Mouse (Mus musculus) ES-Bruce4 (cell line): Measurements from ENCODE around the gene Cdh12. TPM values are rescaled to one million over a fixed set of nuclear protein-coding genes. Genes with fewer than 3 reads are reported as not detected.

Experiments
- H3K27ac ChIP-seq: 2 replicates; pipeline ENCODE4 v1.5.1; 2012; ENCODE audit warnings: low read length, inconsistent platforms; ENCODE audit not compliant: insufficient read depth
- H3K27me3 ChIP-seq: 2 replicates; pipeline ENCODE4 v1.6.1; 2012; ENCODE audit warnings: mild to moderate bottlenecking, low read length, inconsistent platforms; ENCODE audit not compliant: control insufficient read depth, poor library complexity, insufficient read depth, severe bottlenecking
- H3K36me3 ChIP-seq: 2 replicates; pipeline ENCODE4 v1.6.1; 2012; ENCODE audit warnings: inconsistent platforms, mild to moderate bottlenecking, low read length, moderate library complexity; ENCODE audit not compliant: control insufficient read depth, poor library complexity, insufficient read depth, severe bottlenecking
- H3K4me1 ChIP-seq: one replicate; pipeline ENCODE4 v1.8.1; 2011; ENCODE audit warnings: low read length; ENCODE audit not compliant: control insufficient read depth, insufficient read depth
- H3K4me3 ChIP-seq: 2 replicates; pipeline ENCODE4 v1.5.1; 2011; ENCODE audit warnings: low read depth, mild to moderate bottlenecking, low read length
- H3K9ac ChIP-seq: 2 replicates; pipeline ENCODE4 v1.6.1; 2012; ENCODE audit warnings: low read depth, mild to moderate bottlenecking, inconsistent platforms; ENCODE audit not compliant: poor library complexity, severe bottlenecking
- H3K9me3 ChIP-seq: replicated peaks from 2 replicates; pipeline ENCODE4 v1.6.1; 2012; ENCODE audit warnings: mild to moderate bottlenecking, low read length, inconsistent platforms; ENCODE audit not compliant: control insufficient read depth, poor library complexity, insufficient read depth, severe bottlenecking
- CTCF ChIP-seq: IDR thresholded peaks from one replicate; pipeline ENCODE4 v1.8.1; 2011; ENCODE audit warnings: low read depth, low read length
- EP300 ChIP-seq: IDR thresholded peaks from 2 replicates; pipeline ENCODE4 v1.6.1; 2011; ENCODE audit warnings: low read depth, low read length; ENCODE audit not compliant: insufficient read depth
- POLR2A ChIP-seq: IDR thresholded peaks from one replicate; pipeline ENCODE4 v1.8.1; 2011; ENCODE audit warnings: low read length; ENCODE audit not compliant: insufficient read depth
- polyA plus RNA-seq: library from polyadenylated mRNA; stranded (reverse); fragments of >200 nt; gene quantifications from 2 replicates; pipeline ENCODE4 v1.2.4, GENCODE M21; 2011; ENCODE audit warnings: low read depth; ENCODE audit not compliant: missing spikeins, insufficient read depth, insufficient read length

The Cdh12 gene
- polyA plus RNA-seq, 1 experiment = not detected

- no peak overlapping the region for H3K9ac ChIP-seq
- no peaks in the 10 kb centered on the region for H3K4me1 ChIP-seq
- TF ChIP-seq EP300 = no peak
- TF ChIP-seq CTCF = no peak
- TF ChIP-seq POLR2A = no peak
- no peak overlapping the region for H3K4me3 ChIP-seq
- H3K27me3 ChIP-seq = no peaks in the 10 kb centered on the region
- no peak overlapping the region for H3K27ac ChIP-seq
- no peaks in the 10 kb centered on the region for H3K36me3 ChIP-seq
- no peaks in the 10 kb centered on the region for H3K9me3 ChIP-seq
These were observed 414.0 kb downstream of the Cdh12 start for GRCm38 (mm10) chr15:20863076-20863475.

GRCm38 (mm10) chr15:20872518-20872917 is 423.5 kb downstream of the Cdh12 start:
- H3K9me3 ChIP-seq = no peaks in the 10 kb centered on the region
- no peak overlapping the region for H3K4me3 ChIP-seq
- TF ChIP-seq POLR2A = no peak
- TF ChIP-seq CTCF = no peak
- no peak for TF ChIP-seq EP300
- H3K27ac ChIP-seq = no peak overlapping the region
- no peaks in the 10 kb centered on the region for H3K4me1 ChIP-seq
- no peaks in the 10 kb centered on the region for H3K36me3 ChIP-seq
- H3K27me3 ChIP-seq = no peaks in the 10 kb centered on the region
- H3K9ac ChIP-seq = no peak overlapping the region

- no peak overlapping the region for H3K4me3 ChIP-seq
- H3K27ac ChIP-seq = no peak overlapping the region
- H3K9me3 ChIP-seq = no peaks in the 10 kb centered on the region
- H3K4me1 ChIP-seq = no peaks in the 10 kb centered on the region
- no peaks in the 10 kb centered on the region for H3K27me3 ChIP-seq
- no peaks in the 10 kb centered on the region for H3K36me3 ChIP-seq
- TF ChIP-seq EP300 (no peak), CTCF (no peak), POLR2A (no peak)
- H3K9ac ChIP-seq = no peak overlapping the region
These were observed 427.9 kb downstream of the Cdh12 start for GRCm38 (mm10) chr15:20876993-20877392.

- Histone ChIP-seq H3K27ac (no peak overlapping the region), H3K9me3 (no peaks in the 10 kb centered on the region), H3K27me3 (no peaks in the 10 kb centered on the region), H3K4me3 (no peak overlapping the region), H3K9ac (no peak overlapping the region), H3K36me3 (no peaks in the 10 kb centered on the region), H3K4me1 (no peaks in the 10 kb centered on the region)
- TF ChIP-seq POLR2A (no peak), EP300 (no peak), CTCF (no peak)
These were observed 444.4 kb downstream of the Cdh12 start for GRCm38 (mm10) chr15:20893471-20893870.

- no peak overlapping the region for H3K9ac ChIP-seq
- H3K27ac ChIP-seq = no peak overlapping the region
- H3K4me1 ChIP-seq = no peaks in the 10 kb centered on the region
- H3K27me3 ChIP-seq = no peaks in the 10 kb centered on the region
- TF ChIP-seq EP300 = no peak
- no peak for TF ChIP-seq CTCF
- TF ChIP-seq POLR2A = no peak
- H3K36me3 ChIP-seq = no peaks in the 10 kb centered on the region
- no peak overlapping the region for H3K4me3 ChIP-seq
- no peaks in the 10 kb centered on the region for H3K9me3 ChIP-seq
These were observed 453.5 kb downstream of the Cdh12 start for GRCm38 (mm10) chr15:20902568-20902967.

- Histone ChIP-seq H3K9me3 (no peaks in the 10 kb centered on the region), H3K27ac (no peak overlapping the region), H3K9ac (no peak overlapping the region), H3K4me1 (no peaks in the 10 kb centered on the region), H3K27me3 (no peaks in the 10 kb centered on the region), H3K4me3 (no peak overlapping the region), H3K36me3 (no peaks in the 10 kb centered on the region)
- TF ChIP-seq CTCF (no peak), POLR2A (no peak), EP300 (no peak)
These were observed 479.2 kb downstream of the Cdh12 start for GRCm38 (mm10) chr15:20928221-20928620.

- Histone ChIP-seq H3K36me3 (no peaks in the 10 kb centered on the region), H3K9ac (no peak overlapping the region), H3K4me3 (no peak overlapping the region), H3K27ac (no peak overlapping the region), H3K9me3 (no peaks in the 10 kb centered on the region), H3K4me1 (no peaks in the 10 kb centered on the region), H3K27me3 (no peaks in the 10 kb centered on the region)
- no peak for TF ChIP-seq CTCF
- TF ChIP-seq EP300 = no peak
- TF ChIP-seq POLR2A = no peak
These were observed 494.9 kb downstream of the Cdh12 start for GRCm38 (mm10) chr15:20944000-20944399.
